Mouse (Mus musculus) embryonic fibroblast, embryonic 13.5 days (primary cell): ENCODE measurements around the gene BC048562. TPM values are rescaled to one million over a fixed set of nuclear protein-coding genes. Genes with fewer than 3 reads are reported as not detected.

Source experiments
- H3K27ac ChIP-seq: 2 replicates; pipeline ENCODE4 v1.5.1; 2012; ENCODE audit warnings: low read length, control low read depth, inconsistent platforms; ENCODE audit not compliant: insufficient read depth
- H3K4me1 ChIP-seq: 2 replicates; pipeline ENCODE4 v1.6.1; 2011; ENCODE audit warnings: low read length; ENCODE audit not compliant: control insufficient read depth, insufficient read depth
- H3K4me3 ChIP-seq: 2 replicates; pipeline ENCODE4 v1.5.1; 2011; ENCODE audit warnings: mild to moderate bottlenecking, control low read depth, low read length; ENCODE audit not compliant: insufficient read depth
- CTCF ChIP-seq: IDR thresholded peaks from 2 replicates; pipeline ENCODE4 v1.5.1; 2011; ENCODE audit warnings: mild to moderate bottlenecking, control low read depth, low read length, moderate library complexity, borderline replicate concordance; ENCODE audit not compliant: insufficient read depth
- POLR2A ChIP-seq: IDR thresholded peaks from 2 replicates; pipeline ENCODE4 v1.6.1; 2011; ENCODE audit warnings: low read depth, mild to moderate bottlenecking, control low read depth, low read length, moderate library complexity
- polyA plus RNA-seq: library from polyadenylated mRNA; stranded (reverse); fragments of >200 nt; gene quantifications from 2 replicates; pipeline ENCODE4 v1.2.4, GENCODE M21; 2011; ENCODE audit warnings: low read depth; ENCODE audit not compliant: missing spikeins, insufficient read length

BC048562 gene
- polyA plus RNA-seq, 1 experiment: not detected

DNA sequence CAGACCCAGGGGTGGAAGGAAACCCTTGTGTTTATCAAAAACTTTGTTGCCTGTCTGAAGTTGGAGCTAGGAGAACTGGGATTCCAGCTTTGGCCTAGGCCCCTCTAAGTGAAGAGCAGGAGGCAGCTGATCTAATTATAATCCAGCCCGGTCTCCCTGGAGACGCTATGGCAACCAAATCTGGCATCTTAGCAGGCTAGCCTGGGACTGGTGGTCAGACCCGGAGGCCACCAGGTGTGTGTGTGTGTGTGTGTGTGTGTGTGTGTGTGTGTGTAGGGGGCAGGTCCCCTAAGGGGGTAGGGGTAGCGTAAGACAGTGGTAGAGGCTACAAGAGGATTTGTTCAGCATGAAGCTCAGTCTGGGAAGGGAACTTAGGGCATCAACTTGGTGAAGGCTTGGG, 13.6 kb downstream of the BC048562 start:
- Histone ChIP-seq H3K27ac (no peak overlapping the region), H3K4me1 (no peaks in the 10 kb centered on the region; the same call in 1 of the 2 replicates), H3K4me3 (no peak overlapping the region)
- TF ChIP-seq CTCF (no peak), POLR2A (no peak)

DNA sequence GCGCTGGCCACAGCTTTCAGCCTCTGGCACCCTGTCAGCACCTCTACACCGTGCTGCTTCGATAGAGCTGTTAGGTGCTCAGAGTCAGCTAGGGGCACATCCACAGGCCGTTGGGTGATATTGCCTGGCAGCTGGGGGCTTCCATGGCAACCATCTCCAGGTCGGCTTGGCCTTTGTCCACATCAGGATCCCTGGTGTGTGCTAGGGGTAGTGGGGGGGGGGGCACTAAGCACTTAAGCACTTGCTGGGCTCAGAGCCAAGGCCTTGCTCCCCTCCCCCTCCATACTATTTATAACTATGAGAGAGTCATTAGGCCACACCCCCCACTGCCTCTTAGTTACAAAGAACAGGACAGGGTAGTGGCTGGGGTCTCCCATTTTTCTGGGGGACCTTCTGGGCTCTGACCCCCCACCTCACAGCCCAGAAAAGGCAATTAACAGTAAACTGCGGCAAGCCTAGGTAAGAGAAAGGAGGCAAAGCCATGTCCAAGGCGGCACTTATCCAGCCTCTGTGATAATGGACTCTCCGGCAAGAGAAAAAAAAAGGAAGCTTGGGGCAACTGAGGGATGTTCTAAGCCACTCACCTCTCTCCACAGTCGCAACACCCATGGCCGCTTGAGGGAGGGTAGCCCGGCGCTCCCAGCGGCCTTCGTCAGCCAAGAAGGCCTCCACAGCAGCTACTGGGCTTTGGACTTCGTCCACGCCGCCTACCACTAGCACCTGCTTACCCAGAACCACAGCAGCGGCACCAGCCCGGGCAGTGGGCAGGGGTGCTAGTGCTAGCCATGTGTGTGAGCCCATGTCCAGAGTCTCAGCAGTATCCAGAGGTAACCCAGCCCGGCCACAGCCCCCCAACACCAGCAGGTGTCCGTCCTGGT, 14.2 kb downstream of the BC048562 start:
- Histone ChIP-seq H3K4me3 (no peak overlapping the region), H3K27ac (no peak overlapping the region), H3K4me1 (no peaks in the 10 kb centered on the region; the same call in 1 of the 2 replicates)
- TF ChIP-seq CTCF (no peak), POLR2A (no peak)

DNA sequence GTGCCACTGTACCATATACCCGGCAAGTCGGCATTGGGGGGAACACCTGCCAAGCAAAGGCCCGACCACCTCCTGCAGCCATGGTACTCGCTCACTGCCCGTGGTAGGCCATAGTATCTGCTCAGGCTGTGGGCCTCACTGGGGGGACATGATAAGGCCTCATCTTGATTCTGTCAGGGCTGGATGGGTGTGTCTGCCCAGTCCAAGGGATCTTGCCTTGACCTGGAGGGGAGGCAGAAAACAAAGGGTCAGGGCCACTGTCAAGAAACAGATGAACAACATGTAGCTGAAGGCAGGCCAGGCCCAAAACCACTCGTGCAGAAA, 14.8 kb downstream of the BC048562 start:
- H3K4me1 ChIP-seq: no peaks in the 10 kb centered on the region; the same call in 1 of the 2 replicates
- TF ChIP-seq CTCF (no peak), POLR2A (no peak)

DNA sequence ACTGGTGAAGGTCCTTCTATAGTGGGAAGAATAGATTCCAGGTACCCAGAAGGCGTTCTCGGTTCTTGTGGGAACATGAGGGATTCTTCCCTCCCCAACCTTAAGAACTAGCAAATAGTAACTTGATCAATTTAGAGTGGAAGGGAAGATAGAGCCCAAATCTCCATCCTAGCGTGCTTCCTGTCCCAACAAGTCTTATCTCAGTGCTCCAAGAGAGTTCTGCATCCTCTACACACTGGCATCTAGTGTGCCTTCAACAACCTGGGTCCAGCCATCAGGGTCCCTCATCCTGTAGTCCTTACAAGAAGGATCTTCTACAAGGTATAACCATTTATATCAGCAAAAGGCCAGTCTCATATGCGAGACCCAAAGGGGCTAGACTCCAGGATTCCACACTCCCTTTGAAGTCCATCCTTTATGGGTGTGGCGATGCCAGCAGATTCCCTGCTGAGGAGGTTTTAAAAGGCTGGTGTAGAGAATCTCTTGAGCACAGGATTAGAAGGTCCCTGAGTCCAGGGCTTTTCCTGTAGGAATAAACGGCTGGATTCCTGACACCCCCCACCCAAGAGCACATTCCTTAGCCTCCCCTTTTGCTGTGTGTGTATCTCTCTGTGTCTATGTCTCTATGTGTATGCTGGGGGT, 15.4 kb downstream of the BC048562 start:
- Histone ChIP-seq H3K4me1 (no peaks in the 10 kb centered on the region; the same call in 1 of the 2 replicates), H3K4me3 (peak overlapping the region; percentile 51), H3K27ac (no peak overlapping the region)
- TF ChIP-seq CTCF (no peak), POLR2A (no peak)

More for the DNA sequence above, 14.8 kb downstream of the BC048562 start:
- Histone ChIP-seq H3K4me3 (no peak overlapping the region), H3K27ac (no peak overlapping the region)

DNA sequence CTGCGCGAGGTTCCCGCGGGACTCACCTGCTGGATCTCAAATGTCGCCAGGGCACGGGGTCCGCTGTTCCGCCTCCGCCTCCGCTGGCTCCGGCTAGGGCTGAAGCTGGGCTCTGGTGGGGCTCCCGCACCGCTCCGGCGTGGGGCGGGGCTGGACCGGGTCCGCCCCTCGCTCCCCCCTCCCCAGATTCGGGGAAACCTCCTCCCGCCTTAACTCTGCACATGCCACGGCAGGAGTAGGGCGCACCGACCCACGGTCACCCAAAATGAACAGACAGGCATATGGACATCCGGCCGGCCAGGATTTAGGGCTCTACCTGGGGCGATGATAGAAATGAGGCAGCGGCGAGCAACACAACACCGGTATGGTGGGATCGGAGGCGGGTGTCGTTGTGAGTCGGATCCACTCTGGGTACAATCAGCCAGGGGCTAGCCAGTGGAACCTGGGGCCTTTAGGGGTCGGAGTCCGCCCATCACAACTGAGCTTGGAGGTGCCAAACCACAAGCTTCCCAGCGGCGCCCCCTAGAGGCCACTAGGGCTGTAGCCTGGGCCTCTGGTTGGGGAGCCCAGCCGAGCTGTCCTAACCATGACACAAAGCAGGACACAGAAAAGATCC, 16.1 kb downstream of the BC048562 start:
- TF ChIP-seq POLR2A (peak; percentile 52), CTCF (0 out of 2 replicates have a peak, but pooled peaks have one; percentile 44)
- H3K27ac ChIP-seq: no peak overlapping the region
- H3K4me3 ChIP-seq: peak overlapping the region; percentile 51
- no peaks in the 10 kb centered on the region; the same call in 1 of the 2 replicates for H3K4me1 ChIP-seq

DNA sequence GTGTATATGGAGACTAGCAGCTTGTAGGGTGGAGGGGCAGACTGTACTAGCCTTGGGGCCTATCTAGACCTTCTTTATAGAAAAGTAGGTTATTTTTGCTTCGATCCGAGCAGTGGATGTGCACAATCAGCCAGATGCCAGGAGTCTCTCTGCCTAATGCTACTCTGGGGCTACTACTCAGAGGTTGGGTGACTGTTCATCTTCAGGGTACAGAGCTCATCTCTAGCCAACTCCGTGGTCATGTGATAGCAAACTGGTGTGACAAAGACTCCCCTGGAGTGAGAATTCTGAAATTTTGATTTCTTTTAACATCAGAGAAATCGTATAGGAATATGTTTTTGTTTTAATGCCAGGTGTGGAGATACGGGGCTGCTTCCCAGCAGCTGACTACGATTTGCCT, 16.6 kb downstream of the BC048562 start:
- TF ChIP-seq POLR2A: no peak
- TF ChIP-seq CTCF: no peak
- Histone ChIP-seq H3K4me1 (no peaks in the 10 kb centered on the region; the same call in 1 of the 2 replicates), H3K27ac (peak overlapping the region; percentile 16; the same call in 1 of the 2 replicates), H3K4me3 (peak overlapping the region; percentile 1; the same call in 1 of the 2 replicates)

DNA sequence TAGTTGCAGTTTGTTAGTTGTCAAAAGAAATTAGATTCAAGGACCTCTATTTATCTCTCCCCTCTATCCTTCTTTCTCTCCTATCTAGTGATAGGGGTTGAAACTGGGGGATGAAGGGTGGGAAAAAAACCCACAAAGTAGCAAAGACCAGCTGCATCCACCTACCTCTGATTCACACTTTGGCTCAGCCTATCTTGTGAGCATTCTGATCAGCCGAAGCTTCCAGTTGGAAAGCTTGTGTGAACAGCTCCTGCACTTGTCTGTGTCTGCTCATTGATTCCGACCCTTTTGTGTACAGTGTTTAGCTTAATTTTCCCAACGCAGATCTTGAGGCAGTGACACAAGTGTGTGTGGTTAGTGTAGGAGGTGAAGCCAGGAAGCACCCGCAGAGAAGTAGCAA, 17.2 kb downstream of the BC048562 start:
- no peak overlapping the region for H3K4me3 ChIP-seq
- no peak overlapping the region for H3K27ac ChIP-seq
- TF ChIP-seq POLR2A (no peak), CTCF (no peak)

DNA sequence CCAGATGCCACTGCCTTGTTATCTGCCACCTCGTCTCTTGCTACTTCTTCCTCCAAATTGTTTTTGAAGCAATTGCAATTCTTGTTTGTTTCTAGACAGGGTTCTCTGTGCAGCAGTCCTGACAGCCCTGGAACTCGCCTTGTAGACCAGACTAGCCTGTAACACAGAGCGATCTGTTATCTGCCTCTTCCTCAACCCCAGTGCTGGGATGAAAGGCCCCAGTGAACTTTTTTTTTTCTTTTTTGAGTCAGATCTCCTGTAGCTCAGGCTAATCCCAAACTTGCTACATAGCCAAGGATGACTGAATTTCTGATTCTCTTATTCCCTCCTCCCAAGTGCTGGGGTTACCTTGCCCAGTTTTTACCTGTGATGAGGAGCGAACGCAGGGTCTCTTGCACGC, 18.1 kb downstream of the BC048562 start:
- Histone ChIP-seq H3K27ac (no peak overlapping the region), H3K4me1 (no peaks in the 10 kb centered on the region; the same call in 1 of the 2 replicates), H3K4me3 (no peak overlapping the region)
- TF ChIP-seq POLR2A (no peak), CTCF (no peak)

More for the DNA sequence above, 17.2 kb downstream of the BC048562 start:
- no peaks in the 10 kb centered on the region; the same call in 1 of the 2 replicates for H3K4me1 ChIP-seq

DNA sequence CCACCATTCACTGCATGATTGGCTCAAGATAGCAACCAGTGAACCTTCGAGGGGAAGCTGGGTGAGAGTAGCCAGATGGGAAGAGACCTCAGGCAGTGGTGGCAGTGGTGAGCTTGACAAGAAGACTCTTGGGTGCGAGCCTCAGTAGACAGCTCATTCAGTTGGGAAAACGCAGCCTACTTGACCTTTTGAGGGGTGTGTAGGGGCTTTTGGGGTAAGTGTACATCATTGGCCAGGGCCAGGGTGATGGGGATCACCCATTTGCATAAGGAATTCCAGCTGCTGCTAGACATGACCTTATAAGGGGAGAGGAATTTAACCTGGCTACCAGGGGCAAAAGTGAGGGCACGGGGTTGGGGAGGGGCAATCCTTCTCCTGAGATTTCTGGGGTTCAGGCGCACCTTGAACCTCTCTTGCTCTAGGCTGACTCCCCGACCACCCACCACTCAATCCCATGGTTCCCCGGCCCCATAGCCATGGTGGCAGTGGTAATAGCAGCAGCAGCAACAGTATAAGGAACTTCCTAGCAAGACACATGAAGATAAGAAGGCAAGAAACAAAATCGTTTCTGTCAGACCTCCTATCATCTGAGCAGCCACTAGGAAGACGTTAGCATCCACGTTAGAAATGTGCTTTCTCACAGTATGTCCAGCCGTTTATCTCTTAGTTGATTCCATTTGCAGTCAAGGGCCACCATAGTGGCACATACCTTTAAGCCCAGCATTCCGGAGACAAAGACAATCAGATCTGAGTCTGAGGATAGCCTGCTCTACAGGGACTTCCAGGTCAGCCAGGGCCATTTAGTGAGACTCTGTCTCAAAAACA, 19.7 kb downstream of the BC048562 start:
- no peaks in the 10 kb centered on the region for H3K4me1 ChIP-seq
- TF ChIP-seq POLR2A (no peak), CTCF (no peak)

More for the DNA sequence above, 19.7 kb downstream of the BC048562 start:
- Histone ChIP-seq H3K27ac (no peak overlapping the region), H3K4me3 (no peak overlapping the region)
